Mouse (Mus musculus): ENCODE measurements at regions not wholly inside any gene's neighbourhood (a gene's known extent, or its start where the extent isn't known, plus 50 kb on each side); places are given as distances from the start of the nearest gene placed in this dataset.

DNA sequence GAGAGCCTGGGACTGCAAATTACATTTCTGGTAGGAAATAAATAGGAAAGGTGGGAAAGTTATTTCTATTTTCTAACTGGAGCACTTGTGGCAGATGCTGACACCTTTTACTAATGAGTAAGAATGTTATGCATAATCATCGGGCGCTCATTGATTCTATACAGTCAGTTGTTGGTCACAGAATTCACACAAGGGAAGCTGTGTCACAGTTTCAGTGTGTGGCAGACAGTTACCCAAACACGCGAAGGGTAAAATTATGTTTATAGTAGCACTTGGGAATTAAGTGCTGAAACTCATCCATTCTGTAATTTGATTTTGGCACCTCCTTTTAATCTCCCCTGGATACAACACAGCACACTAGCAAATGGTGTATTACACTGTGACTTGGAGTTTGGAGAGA lies 1376.8 kb downstream of the Sis start:
- DNase-seq (ENCODE audit: low read depth, low spot score) = no peak

GRCm38 (mm10) chr3:71563820-71564418 lies 1403.7 kb downstream of the Sis start:
- DNase-seq (ENCODE audit: low read depth, low spot score) = no peak

GRCm38 (mm10) chr3:71562901-71563300 lies 1404.8 kb downstream of the Sis start:
- peak; percentile 30 for DNase-seq (ENCODE audit: low read depth, low spot score)

GRCm38 (mm10) chr3:71545821-71546220 lies 1421.8 kb downstream of the Sis start:
- DNase-seq (ENCODE audit: low read depth, low spot score) = no peak

GRCm38 (mm10) chr3:71512860-71513259 lies 1454.8 kb downstream of the Sis start:
- no peak for DNase-seq (ENCODE audit: low read depth, low spot score)
